Mouse (Mus musculus) forebrain, embryonic 12.5 days (tissue): ENCODE data around the gene Tmem135. TPM values are rescaled to one million over a fixed set of nuclear protein-coding genes. Genes with fewer than 3 reads are reported as not detected.
A peak's percentile ranks its signal among the peaks of the same experiment; 100 is the strongest.

Experiments
- ATAC-seq: fragments of 200-750 bp; cut with Nextera tagmentation; 2 replicates; pipeline ENCODE4 v1.8.0; 2017; ENCODE audit warnings: moderate TSS enrichment; ENCODE audit not compliant: low FRiP score
- H3K27ac ChIP-seq: fragments of 300-500 bp; sonication (generic); 2 replicates; pipeline ENCODE4 v1.5.1; 2016; ENCODE audit warnings: mild to moderate bottlenecking
- H3K27me3 ChIP-seq: fragments of 300-500 bp; sonication (generic); 2 replicates; pipeline ENCODE4 v1.6.1; 2016; ENCODE audit warnings: mild to moderate bottlenecking
- H3K36me3 ChIP-seq: fragments of 300-500 bp; sonication (generic); replicated peaks from 2 replicates; pipeline ENCODE4 v1.6.1; 2016; ENCODE audit warnings: mild to moderate bottlenecking
- H3K4me1 ChIP-seq: fragments of 300-500 bp; sonication (generic); 2 replicates; pipeline ENCODE4 v1.6.1; 2016
- H3K4me2 ChIP-seq: fragments of 300-500 bp; sonication (generic); 2 replicates; pipeline ENCODE4 v1.6.1; 2016; ENCODE audit warnings: mild to moderate bottlenecking, moderate library complexity
- H3K4me3 ChIP-seq: fragments of 300-500 bp; sonication (generic); replicated peaks from 2 replicates; pipeline ENCODE4 v1.5.1; 2016; ENCODE audit warnings: mild to moderate bottlenecking
- H3K9ac ChIP-seq: fragments of 300-500 bp; sonication (generic); 2 replicates; pipeline ENCODE4 v1.6.1; 2016; ENCODE audit warnings: mild to moderate bottlenecking
- H3K9me3 ChIP-seq: fragments of 300-500 bp; sonication (generic); 2 replicates; pipeline ENCODE4 v1.6.1; 2016
- WGBS: fragments of 180-500 bp; shearing (Covaris S2); methylation state at CpG from one replicate; pipeline ENCODE4 v1.1.7; 2016; 5-methylcytosine and 5-hydroxymethylcytosine counted together
- polyA plus RNA-seq: library from polyadenylated mRNA; unstranded; fragments of >200 nt; fragmentation: Nextera tagmentation; extraction: Ambion mirVana; gene quantifications from 2 replicates; pipeline ENCODE4 v1.2.1, GENCODE M21; 2016

The Tmem135 gene
- 19.2 and 26.4 TPM in 2 replicates for polyA plus RNA-seq

GRCm38 (mm10) chr7:89404081-89404733 is at the start of gene Tmem135, which contains the start of gene Fzd4:
TSS of gene Tmem135 (minus strand) at chr7:89404222.
TSS of gene Fzd4 (plus strand) at chr7:89404355.
- H3K4me3 ChIP-seq, result peak within 1 kb of the TSS; percentile 66
- H3K27ac ChIP-seq, result peak within 1 kb of the TSS; percentile 75
- no peaks in the 10 kb centered on the region for H3K9me3 ChIP-seq
- peak within 1 kb of the TSS; percentile 99 for H3K4me2 ChIP-seq
- under 1% methylated on average over 61 of the region's 62 CpGs for WGBS
- H3K9ac ChIP-seq, result peak within 1 kb of the TSS; percentile 76
- no peaks in the 10 kb centered on the region for H3K36me3 ChIP-seq
- peak; percentile 96 for ATAC-seq
- H3K27me3 ChIP-seq, result peaks cover 40% of the 10 kb centered on the region
- peaks cover 24% of the 10 kb centered on the region for H3K4me1 ChIP-seq

GRCm38 (mm10) chr7:89450312-89450711 is 46.3 kb upstream of the Tmem135 start:
- WGBS, result 75% methylated on average over 2 of the region's 2 CpGs
- no peaks in the 10 kb centered on the region for H3K27me3 ChIP-seq

GRCm38 (mm10) chr7:89445137-89445536 is 41.1 kb upstream of the Tmem135 start:
- H3K27me3 ChIP-seq, result no peaks in the 10 kb centered on the region
- H3K4me2 ChIP-seq, result no peak overlapping the region
- WGBS, result 85% methylated on average over 4 of the region's 4 CpGs
- no peaks in the 10 kb centered on the region for H3K36me3 ChIP-seq
- no peak for ATAC-seq
- H3K4me3 ChIP-seq, result no peak overlapping the region
- H3K4me1 ChIP-seq, result no peaks in the 10 kb centered on the region
- H3K9me3 ChIP-seq, result no peaks in the 10 kb centered on the region
- H3K9ac ChIP-seq, result no peak overlapping the region
- no peak overlapping the region for H3K27ac ChIP-seq

More at GRCm38 (mm10) chr7:89450312-89450711, 46.3 kb upstream of the Tmem135 start:
- H3K9me3 ChIP-seq, result no peaks in the 10 kb centered on the region
- H3K4me2 ChIP-seq, result no peak overlapping the region
- H3K27ac ChIP-seq, result no peak overlapping the region
- no peaks in the 10 kb centered on the region for H3K4me1 ChIP-seq
- no peak for ATAC-seq
- no peak overlapping the region for H3K9ac ChIP-seq
- H3K4me3 ChIP-seq, result no peak overlapping the region
- H3K36me3 ChIP-seq, result no peaks in the 10 kb centered on the region

GRCm38 (mm10) chr7:89442242-89442641 is 38.2 kb upstream of the Tmem135 start:
- Histone ChIP-seq H3K36me3 (no peaks in the 10 kb centered on the region), H3K4me3 (no peak overlapping the region), H3K27me3 (no peaks in the 10 kb centered on the region), H3K4me1 (no peaks in the 10 kb centered on the region), H3K4me2 (no peak overlapping the region), H3K9ac (no peak overlapping the region), H3K9me3 (no peaks in the 10 kb centered on the region), H3K27ac (no peak overlapping the region)
- WGBS, result 60% methylated on average over 4 of the region's 4 CpGs
- ATAC-seq, result no peak

- no peak overlapping the region for H3K4me3 ChIP-seq
- no peaks in the 10 kb centered on the region for H3K9me3 ChIP-seq
- H3K4me1 ChIP-seq, result no peaks in the 10 kb centered on the region
- no peak for ATAC-seq
- no peaks in the 10 kb centered on the region for H3K27me3 ChIP-seq
- H3K9ac ChIP-seq, result no peak overlapping the region
- H3K4me2 ChIP-seq, result no peak overlapping the region
- WGBS, result 80% methylated on average over 7 of the region's 7 CpGs
- H3K27ac ChIP-seq, result no peak overlapping the region
- no peaks in the 10 kb centered on the region for H3K36me3 ChIP-seq
Measured at GRCm38 (mm10) chr7:89441291-89441690, 37.3 kb upstream of the Tmem135 start.

GRCm38 (mm10) chr7:89437589-89437988 is 33.6 kb upstream of the Tmem135 start:
- no peaks in the 10 kb centered on the region for H3K27me3 ChIP-seq
- H3K4me1 ChIP-seq, result no peaks in the 10 kb centered on the region
- no peak overlapping the region for H3K9ac ChIP-seq
- WGBS, result 52% methylated on average over 4 of the region's 4 CpGs
- H3K9me3 ChIP-seq, result no peaks in the 10 kb centered on the region
- no peak overlapping the region for H3K4me3 ChIP-seq
- H3K36me3 ChIP-seq, result no peaks in the 10 kb centered on the region
- no peak for ATAC-seq
- no peak overlapping the region for H3K27ac ChIP-seq
- no peak overlapping the region for H3K4me2 ChIP-seq

- Histone ChIP-seq H3K4me2 (no peak overlapping the region), H3K27ac (no peak overlapping the region), H3K36me3 (no peaks in the 10 kb centered on the region), H3K27me3 (no peaks in the 10 kb centered on the region), H3K9ac (no peak overlapping the region), H3K9me3 (no peaks in the 10 kb centered on the region), H3K4me1 (no peaks in the 10 kb centered on the region), H3K4me3 (no peak overlapping the region)
- WGBS, result 89% methylated on average over 5 of the region's 5 CpGs
- ATAC-seq, result no peak
Measured at GRCm38 (mm10) chr7:89436404-89436803, 32.4 kb upstream of the Tmem135 start.

DNA sequence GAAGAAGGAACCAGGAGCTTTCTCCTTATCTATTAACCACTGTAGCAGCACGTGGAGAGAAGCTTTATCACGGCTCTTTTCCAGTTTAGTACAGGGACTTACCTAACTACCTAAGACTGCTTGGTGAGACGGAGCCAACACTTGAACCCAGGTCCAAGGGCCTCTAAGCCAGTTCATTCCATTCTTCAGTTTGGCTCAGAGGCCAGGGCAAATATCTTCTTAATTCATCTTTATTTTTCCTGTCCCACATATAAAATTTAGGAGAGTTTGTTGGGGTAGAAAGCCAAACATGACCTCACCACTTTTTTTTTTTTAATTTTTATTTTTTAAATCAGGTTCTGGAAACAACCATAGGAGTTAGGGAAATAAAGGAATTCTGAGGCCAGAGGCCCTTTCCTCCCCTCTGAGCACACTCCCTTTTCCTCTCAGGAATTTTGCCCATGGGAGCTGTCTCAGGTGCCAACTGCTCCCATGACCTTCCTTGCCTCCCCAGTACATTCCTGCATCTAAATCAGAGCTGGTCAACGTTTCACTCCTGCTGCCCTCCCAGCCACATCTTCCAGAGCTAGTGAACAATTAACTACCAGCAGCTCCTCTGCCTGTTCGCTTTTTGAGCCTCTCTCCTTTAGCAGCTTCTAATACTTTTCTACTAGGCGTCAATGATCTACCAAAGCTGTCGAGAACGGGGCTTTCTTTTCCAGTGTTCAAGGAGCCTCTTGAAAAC is 30.0 kb upstream of the Tmem135 start:
- Histone ChIP-seq H3K4me1 (no peaks in the 10 kb centered on the region), H3K9me3 (no peaks in the 10 kb centered on the region), H3K36me3 (no peaks in the 10 kb centered on the region), H3K27me3 (no peaks in the 10 kb centered on the region), H3K9ac (no peak overlapping the region), H3K4me3 (no peak overlapping the region), H3K4me2 (no peak overlapping the region), H3K27ac (no peak overlapping the region)
- ATAC-seq, result no peak
- WGBS, result 66% methylated on average over 8 of the region's 8 CpGs

DNA sequence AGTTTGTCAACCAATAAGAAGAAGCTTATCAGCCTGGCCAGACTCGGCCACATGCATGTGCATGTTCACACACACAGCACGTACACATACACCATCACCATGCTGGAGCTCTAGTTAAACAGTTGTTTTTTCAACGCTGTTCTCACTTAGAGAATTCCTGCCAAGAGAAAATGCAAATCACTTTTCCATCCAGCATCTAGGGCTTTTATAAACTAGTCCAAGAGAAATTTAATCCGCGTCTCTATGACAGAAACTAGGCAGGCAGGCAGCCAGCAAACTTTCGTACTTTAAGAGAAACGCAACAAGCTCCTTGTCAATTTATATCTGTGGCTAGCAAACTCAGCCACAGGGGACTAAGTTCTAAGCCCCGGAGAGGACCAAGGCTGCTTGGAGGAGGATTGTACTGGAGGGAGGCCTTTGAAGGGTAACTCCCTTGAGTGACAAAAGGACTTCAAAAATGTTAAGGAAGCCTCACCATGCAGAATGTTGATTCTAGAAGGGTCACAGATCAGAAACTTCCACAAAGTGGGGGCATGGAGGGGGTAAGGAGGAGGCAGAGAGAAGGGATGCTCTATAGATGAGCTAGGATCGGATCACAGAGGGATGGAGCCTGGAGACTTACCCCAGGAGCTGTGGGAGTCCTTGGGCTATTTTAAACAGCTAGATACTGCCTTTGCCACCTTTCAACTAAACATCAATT is 29.3 kb upstream of the Tmem135 start:
- H3K9ac ChIP-seq, result no peak overlapping the region
- no peak overlapping the region for H3K27ac ChIP-seq
- no peak overlapping the region for H3K4me2 ChIP-seq
- H3K4me3 ChIP-seq, result no peak overlapping the region
- H3K27me3 ChIP-seq, result no peaks in the 10 kb centered on the region
- no peaks in the 10 kb centered on the region for H3K9me3 ChIP-seq
- no peaks in the 10 kb centered on the region for H3K36me3 ChIP-seq
- no peak for ATAC-seq
- no peaks in the 10 kb centered on the region for H3K4me1 ChIP-seq
- 83% methylated on average over 9 of the region's 9 CpGs for WGBS

- Histone ChIP-seq H3K4me2 (no peak overlapping the region), H3K27me3 (no peaks in the 10 kb centered on the region), H3K36me3 (no peaks in the 10 kb centered on the region), H3K9ac (no peak overlapping the region), H3K4me3 (no peak overlapping the region), H3K9me3 (no peaks in the 10 kb centered on the region), H3K27ac (no peak overlapping the region), H3K4me1 (no peaks in the 10 kb centered on the region)
- ATAC-seq, result no peak
- WGBS, result 97% methylated on average over 2 of the region's 2 CpGs
Measured at GRCm38 (mm10) chr7:89431185-89431584, 27.2 kb upstream of the Tmem135 start.

GRCm38 (mm10) chr7:89429326-89429725 is 25.3 kb upstream of the Tmem135 start:
- Histone ChIP-seq H3K4me2 (no peak overlapping the region), H3K27ac (no peak overlapping the region), H3K9ac (no peak overlapping the region), H3K4me1 (no peaks in the 10 kb centered on the region), H3K9me3 (no peaks in the 10 kb centered on the region), H3K27me3 (no peaks in the 10 kb centered on the region), H3K36me3 (no peaks in the 10 kb centered on the region), H3K4me3 (no peak overlapping the region)
- no peak for ATAC-seq
- WGBS, result 77% methylated on average over 1 of the region's 1 CpGs

DNA sequence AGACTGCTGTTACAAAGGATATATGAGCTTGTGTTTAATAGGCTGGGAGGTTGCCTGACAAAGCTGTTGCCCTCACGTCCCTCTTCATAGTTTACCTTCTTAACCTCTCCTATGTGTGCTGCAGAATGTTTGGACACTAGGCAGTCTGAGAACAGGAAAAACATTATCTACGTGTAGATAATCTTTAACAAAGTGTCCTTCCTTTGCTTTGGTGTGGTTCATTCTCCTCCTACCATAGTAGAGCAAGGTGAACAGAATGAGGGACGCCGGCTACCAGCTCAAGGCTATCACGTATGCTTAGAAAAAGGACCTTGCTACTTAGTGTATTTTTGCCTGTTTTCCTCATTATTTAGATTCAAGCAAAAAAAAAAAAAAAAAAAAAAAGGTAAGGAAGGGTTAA is 24.8 kb upstream of the Tmem135 start:
- no peaks in the 10 kb centered on the region for H3K36me3 ChIP-seq
- no peaks in the 10 kb centered on the region for H3K4me1 ChIP-seq
- no peak overlapping the region for H3K27ac ChIP-seq
- no peak overlapping the region for H3K4me2 ChIP-seq
- no peaks in the 10 kb centered on the region for H3K27me3 ChIP-seq
- no peaks in the 10 kb centered on the region for H3K9me3 ChIP-seq
- no peak for ATAC-seq
- H3K9ac ChIP-seq, result no peak overlapping the region
- H3K4me3 ChIP-seq, result no peak overlapping the region
- 87% methylated on average over 5 of the region's 5 CpGs for WGBS
